Mouse (Mus musculus) gastrocnemius, adult 2 months (tissue): ENCODE measurements around the gene Pxn. TPM values are rescaled to one million over a fixed set of nuclear protein-coding genes. Genes with fewer than 3 reads are reported as not detected.

Experiments
- DNase-seq: peaks from one replicate; pipeline ENCODE4 v3.0.0; 2022
- H3K27ac ChIP-seq: fragments of 200-600 bp; 2 replicates; pipeline ENCODE4 v1.8.1; 2022; ENCODE audit warnings: mild to moderate bottlenecking
- H3K4me3 ChIP-seq: fragments of 200-600 bp; 2 replicates; pipeline ENCODE4 v1.8.1; 2022; ENCODE audit warnings: mild to moderate bottlenecking, moderate library complexity
- CTCF ChIP-seq: fragments of 200-600 bp; IDR thresholded peaks from 2 replicates; pipeline ENCODE4 v1.8.1; 2022; ENCODE audit warnings: antibody characterized with exemption, mild to moderate bottlenecking, moderate library complexity
- intact Hi-C: fragments of 180-260 bp; cut with DNase I; formaldehyde crosslinking; loops from one replicate; pipeline ENCODE4 v1.15.1; 2025
- long read RNA-seq, 2 experiments: library from polyadenylated mRNA; stranded (forward); transcript quantifications; one replicate each; pipeline ENCODE4 v2.0.0; 2021
- total RNA-seq, 2 experiments: library from RNA; stranded (reverse); gene quantifications; 2 replicates each; pipeline ENCODE4 v1.2.3; 2021

The Pxn gene
- total RNA-seq, result 10 to 100 TPM; 79.2 to 95.2 TPM
- long read RNA-seq, experiment 1, transcript Pxn-201 (11 exons, 3,706 nt), result major isoform, 15 of 111 reads
- long read RNA-seq, experiment 1, partial matches to known transcripts, result 23 of 111 reads
- long read RNA-seq, experiment 1, other reads (novel, unspliced or antisense), result 69 of 111 reads
- long read RNA-seq, experiment 2, transcript Pxn-201 (11 exons, 3,706 nt), result major isoform, 11 of 121 reads
- long read RNA-seq, experiment 2, partial matches to known transcripts, result 16 of 121 reads
- long read RNA-seq, experiment 2, other reads (novel, unspliced or antisense), result 90 of 121 reads

GRCm38 (mm10) chr5:115506454-115507201 is at the start of gene Pxn:
TSS of gene Pxn (plus strand) at chr5:115506676.
- Histone ChIP-seq H3K4me3 (peak within 1 kb of the TSS; percentile 77), H3K27ac (peak within 1 kb of the TSS; percentile 98)
- intact Hi-C loops, result loop anchor here (1.0 to 5.0 kb wide), 2 partner anchors 32 to 51 kb away; partner anchors contain the start of gene Rplp0
- TF ChIP-seq CTCF, result peak; percentile 92
- peak; percentile 97 for DNase-seq

- no peak overlapping the region for H3K4me3 ChIP-seq
- TF ChIP-seq CTCF, result no peak
These were observed 47.6 kb upstream of the Pxn start for GRCm38 (mm10) chr5:115458918-115459317.

GRCm38 (mm10) chr5:115464408-115465115 is 41.9 kb upstream of the Pxn start:
- TF ChIP-seq CTCF, result no peak

More at GRCm38 (mm10) chr5:115458918-115459317, 47.6 kb upstream of the Pxn start:
- DNase-seq, result no peak
- intact Hi-C loops, result no loop called here
- H3K27ac ChIP-seq, result no peak overlapping the region

GRCm38 (mm10) chr5:115465642-115466420 is 40.6 kb upstream of the Pxn start, which contains the start of gene Pla2g1b:
TSS of gene Pla2g1b (plus strand) at chr5:115466262.
- intact Hi-C loops, result no loop called here
- Histone ChIP-seq H3K4me3 (no peak within 1 kb of the TSS), H3K27ac (no peak within 1 kb of the TSS)
- peak; percentile 39 for TF ChIP-seq CTCF
- no peak for DNase-seq

More at GRCm38 (mm10) chr5:115464408-115465115, 41.9 kb upstream of the Pxn start:
- no peak overlapping the region for H3K4me3 ChIP-seq
- intact Hi-C loops, result no loop called here
- DNase-seq, result no peak
- H3K27ac ChIP-seq, result no peak overlapping the region

- no peak overlapping the region for H3K4me3 ChIP-seq
- no peak for TF ChIP-seq CTCF
- no peak overlapping the region for H3K27ac ChIP-seq
- no peak for DNase-seq
- intact Hi-C loops, result no loop called here
These were observed 36.7 kb upstream of the Pxn start for GRCm38 (mm10) chr5:115469791-115470190.

GRCm38 (mm10) chr5:115470766-115471531 is 35.5 kb upstream of the Pxn start:
- intact Hi-C loops, result no loop called here
- H3K4me3 ChIP-seq, result 0 out of 2 replicates have a peak overlapping the region, but pooled peaks have one; percentile 15
- H3K27ac ChIP-seq, result no peak overlapping the region
- DNase-seq, result peak; percentile 48
- peak; percentile 89 for TF ChIP-seq CTCF

- intact Hi-C loops, result no loop called here
- TF ChIP-seq CTCF, result peak; percentile 9; the same call in 1 of the 2 replicates
- H3K27ac ChIP-seq, result no peak overlapping the region
- DNase-seq, result no peak
- H3K4me3 ChIP-seq, result no peak overlapping the region
These were observed 33.3 kb upstream of the Pxn start for GRCm38 (mm10) chr5:115473191-115473590.

- TF ChIP-seq CTCF, result no peak
- Histone ChIP-seq H3K4me3 (peak overlapping the region; percentile 36), H3K27ac (no peak overlapping the region)
- intact Hi-C loops, result no loop called here
- no peak for DNase-seq
These were observed 32.2 kb upstream of the Pxn start for GRCm38 (mm10) chr5:115474174-115474828.

- DNase-seq, result peak; percentile 74
- intact Hi-C loops, result no loop called here
- no peak for TF ChIP-seq CTCF
- peak overlapping the region; percentile 67 for H3K4me3 ChIP-seq
- H3K27ac ChIP-seq, result peak overlapping the region; percentile 85
These were observed 31.0 kb upstream of the Pxn start for GRCm38 (mm10) chr5:115475337-115476106.

GRCm38 (mm10) chr5:115476107-115476727 is 30.3 kb upstream of the Pxn start:
- peak overlapping the region; percentile 85 for H3K27ac ChIP-seq
- intact Hi-C loops, result no loop called here
- peak overlapping the region; percentile 67 for H3K4me3 ChIP-seq
- no peak for TF ChIP-seq CTCF
- DNase-seq, result no peak
